Mouse (Mus musculus) bone marrow macrophage, adult 2 months (primary cell): ENCODE results near the gene Ino80d.

Source experiments
- CTCF ChIP-seq: IDR thresholded peaks from 2 replicates; pipeline ENCODE4 v1.5.1; 2012; ENCODE audit warnings: low read depth, mild to moderate bottlenecking, low read length, moderate library complexity
- POLR2A ChIP-seq: IDR thresholded peaks from 2 replicates; pipeline ENCODE4 v1.6.1; 2012; ENCODE audit warnings: mild to moderate bottlenecking, low read depth, low read length, borderline replicate concordance

DNA sequence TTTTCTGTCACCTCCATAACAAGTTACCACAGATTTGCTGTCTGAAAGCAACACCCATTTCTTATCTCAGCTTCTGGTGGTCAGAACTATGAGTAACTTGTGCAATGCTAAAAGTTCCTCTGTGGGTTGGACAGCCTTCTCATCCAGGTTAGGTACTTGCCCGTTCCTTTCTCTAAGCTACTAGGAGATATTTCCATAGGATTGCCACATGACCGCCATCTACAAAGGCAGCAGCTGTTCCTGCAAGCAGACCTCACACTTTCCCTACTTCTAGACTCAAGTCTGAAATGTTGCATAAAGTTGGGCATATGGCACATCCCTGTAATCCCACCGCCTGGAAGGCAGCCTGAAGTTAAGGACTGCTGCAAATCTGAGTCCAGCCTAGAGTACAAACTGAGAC, 11.7 kb upstream of the Ino80d start:
- TF ChIP-seq CTCF (no peak), POLR2A (no peak)
